Mouse (Mus musculus) forebrain, embryonic 11.5 days (tissue): ENCODE results near the gene Unk. TPM values are rescaled to one million over a fixed set of nuclear protein-coding genes. Genes with fewer than 3 reads are reported as not detected.
A peak's percentile ranks its signal among the peaks of the same experiment; 100 is the strongest.

Experiments
- ATAC-seq: fragments of 200-750 bp; cut with Nextera tagmentation; replicated peaks from 2 replicates; pipeline ENCODE4 v1.8.0; 2017; ENCODE audit warnings: moderate TSS enrichment; ENCODE audit not compliant: low FRiP score
- DNase-seq: peaks from one replicate; pipeline ENCODE4 v3.0.0-alpha.2; 2017; ENCODE audit warnings: low spot score
- H3K27ac ChIP-seq: fragments of 300-500 bp; sonication (generic); 2 replicates; pipeline ENCODE4 v1.5.1; 2014; ENCODE audit warnings: low read depth, low read length
- H3K27me3 ChIP-seq: fragments of 300-500 bp; sonication (generic); 2 replicates; pipeline ENCODE4 v1.6.1; 2014; ENCODE audit warnings: mild to moderate bottlenecking, low read length, mixed read lengths; ENCODE audit not compliant: control insufficient read depth, insufficient read depth
- H3K36me3 ChIP-seq: fragments of 300-500 bp; sonication (generic); 2 replicates; pipeline ENCODE4 v1.6.1; 2014; ENCODE audit warnings: mild to moderate bottlenecking, low read length, moderate library complexity, mixed read lengths; ENCODE audit not compliant: control insufficient read depth, insufficient read depth
- H3K4me1 ChIP-seq: fragments of 300-500 bp; sonication (generic); replicated peaks from 2 replicates; pipeline ENCODE4 v1.6.1; 2014; ENCODE audit warnings: low read length, mixed read lengths; ENCODE audit not compliant: control insufficient read depth, insufficient read depth
- H3K4me2 ChIP-seq: fragments of 300-500 bp; sonication (generic); 2 replicates; pipeline ENCODE4 v1.6.1; 2014; ENCODE audit warnings: low read depth, mild to moderate bottlenecking, low read length, moderate library complexity, mixed read lengths; ENCODE audit not compliant: severe bottlenecking
- H3K4me3 ChIP-seq: fragments of 300-500 bp; sonication (generic); 2 replicates; pipeline ENCODE4 v1.5.1; 2014; ENCODE audit warnings: low read depth, low read length
- H3K9ac ChIP-seq: fragments of 300-500 bp; sonication (generic); 2 replicates; pipeline ENCODE4 v1.6.1; 2014; ENCODE audit warnings: low read length
- H3K9me3 ChIP-seq: fragments of 300-500 bp; sonication (generic); 2 replicates; pipeline ENCODE4 v1.6.1; 2016; ENCODE audit warnings: low read length, mixed read lengths; ENCODE audit not compliant: control insufficient read depth
- WGBS: fragments of 180-500 bp; shearing (Covaris S2); extraction: QIAGEN DNeasy Blood & Tissue Kit; methylation state at CpG from one replicate; pipeline ENCODE4 v1.1.7; 2014; 5-methylcytosine and 5-hydroxymethylcytosine counted together
- polyA plus RNA-seq: library from polyadenylated mRNA; unstranded; fragments of >200 nt; fragmentation: Nextera tagmentation; extraction: Ambion mirVana; gene quantifications from 2 replicates; pipeline ENCODE4 v1.2.1, GENCODE M21; 2014

The Unk gene
- polyA plus RNA-seq, 1 experiment from 2014 or later = 48.5 TPM

DNA sequence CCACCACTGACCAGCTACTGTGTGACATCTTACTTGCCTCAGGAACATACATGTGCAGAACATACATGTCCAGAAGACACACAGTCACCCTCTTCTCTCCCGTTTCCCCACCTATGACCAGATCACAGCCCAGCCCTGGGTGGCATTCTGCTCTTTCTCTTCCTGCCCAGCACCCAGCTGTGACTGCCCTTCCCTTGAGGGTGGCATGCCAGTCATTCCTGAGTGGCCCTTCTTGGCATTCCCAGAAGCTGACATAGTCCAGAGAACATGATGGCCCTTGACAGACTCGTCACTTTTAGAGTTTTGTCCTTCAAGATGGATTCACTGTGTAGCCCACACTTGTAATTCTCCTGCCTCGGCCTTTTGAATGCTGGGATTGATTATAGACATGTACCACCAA is 42.5 kb downstream of the Unk start:
- WGBS = 85% methylated on average over 3 of the region's 3 CpGs
- Histone ChIP-seq H3K4me2 (no peak overlapping the region), H3K9ac (no peak overlapping the region), H3K36me3 (no peaks in the 10 kb centered on the region), H3K9me3 (no peaks in the 10 kb centered on the region), H3K4me3 (no peak overlapping the region), H3K27ac (no peak overlapping the region), H3K27me3 (no peaks in the 10 kb centered on the region), H3K4me1 (no peaks in the 10 kb centered on the region)
- ATAC-seq = no peak
- no peak for DNase-seq

DNA sequence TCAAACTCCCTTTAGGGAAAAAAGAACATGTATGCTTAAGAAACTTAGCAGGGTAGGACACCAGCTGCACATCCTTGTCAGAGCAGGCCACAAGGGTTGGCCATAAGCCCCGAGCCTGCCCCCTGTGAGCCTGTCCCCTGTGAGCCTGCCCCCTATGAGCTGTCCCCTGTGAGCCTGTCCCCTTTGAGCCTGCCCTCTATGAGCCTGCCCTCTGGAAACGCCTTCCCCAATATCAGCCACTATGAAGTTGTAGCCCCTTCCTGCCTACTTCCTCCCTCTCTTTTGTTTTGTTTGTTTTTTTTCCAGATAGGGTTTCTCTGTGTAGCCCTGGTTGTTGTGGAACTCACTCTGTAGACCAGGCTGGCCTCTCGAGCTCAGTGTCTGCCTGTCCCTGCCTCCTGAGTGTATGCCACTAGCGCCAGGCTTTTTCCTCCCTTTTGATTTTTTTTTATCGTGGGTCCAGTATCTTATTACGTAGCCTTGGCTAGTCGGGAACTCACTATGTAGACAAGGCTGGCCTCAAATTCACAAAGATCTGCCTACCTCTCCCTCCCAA is 44.4 kb downstream of the Unk start:
- ATAC-seq (no peak), DNase-seq (no peak)
- Histone ChIP-seq H3K4me2 (no peak overlapping the region), H3K36me3 (no peaks in the 10 kb centered on the region; the same call in 1 of the 2 replicates), H3K9ac (no peak overlapping the region), H3K9me3 (no peaks in the 10 kb centered on the region), H3K4me3 (no peak overlapping the region), H3K27me3 (no peaks in the 10 kb centered on the region), H3K4me1 (peaks cover 8% of the 10 kb centered on the region), H3K27ac (no peak overlapping the region)
- 62% methylated on average over 7 of the region's 7 CpGs for WGBS

DNA sequence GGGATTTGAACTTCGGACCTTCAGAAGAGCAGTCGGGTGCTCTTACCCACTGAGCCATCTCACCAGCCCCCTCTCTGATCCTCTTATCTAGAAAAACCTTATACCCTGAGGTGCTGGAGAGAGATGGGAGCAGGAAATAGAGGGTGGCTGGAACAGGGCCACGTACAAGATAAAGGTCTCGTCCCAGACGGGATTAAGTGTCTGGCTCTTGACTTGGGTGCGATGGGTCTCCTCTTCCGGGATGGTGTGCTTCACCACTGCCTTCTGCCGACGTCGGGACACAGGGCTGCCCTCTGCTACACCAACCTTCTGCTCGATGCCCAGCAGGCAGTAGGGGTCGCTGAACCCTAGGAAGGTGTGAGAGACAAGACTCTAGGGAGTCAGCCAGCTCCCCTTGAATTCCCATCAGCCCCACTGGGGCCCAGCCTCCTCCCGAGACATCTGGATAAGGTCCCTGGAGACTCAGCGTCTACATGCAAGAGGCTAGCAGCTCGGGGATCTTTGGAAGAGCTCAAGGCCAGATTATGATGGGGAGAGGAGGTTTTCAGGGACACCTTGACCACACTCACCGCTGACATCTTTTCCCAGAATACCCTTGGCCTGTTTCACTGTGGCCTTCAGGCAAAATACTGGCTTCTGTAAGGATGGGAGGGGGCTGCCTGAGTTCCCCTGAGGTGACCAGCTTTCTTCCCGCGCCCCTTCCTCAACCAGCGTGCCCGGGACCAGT is 45.6 kb downstream of the Unk start:
- ATAC-seq (no peak), DNase-seq (no peak)
- Histone ChIP-seq H3K27me3 (no peaks in the 10 kb centered on the region), H3K4me2 (no peak overlapping the region), H3K9ac (no peak overlapping the region), H3K4me3 (no peak overlapping the region), H3K27ac (no peak overlapping the region), H3K9me3 (no peaks in the 10 kb centered on the region), H3K4me1 (peaks cover 8% of the 10 kb centered on the region), H3K36me3 (peaks cover 6% of the 10 kb centered on the region)
- 58% methylated on average over 20 of the region's 20 CpGs for WGBS

DNA sequence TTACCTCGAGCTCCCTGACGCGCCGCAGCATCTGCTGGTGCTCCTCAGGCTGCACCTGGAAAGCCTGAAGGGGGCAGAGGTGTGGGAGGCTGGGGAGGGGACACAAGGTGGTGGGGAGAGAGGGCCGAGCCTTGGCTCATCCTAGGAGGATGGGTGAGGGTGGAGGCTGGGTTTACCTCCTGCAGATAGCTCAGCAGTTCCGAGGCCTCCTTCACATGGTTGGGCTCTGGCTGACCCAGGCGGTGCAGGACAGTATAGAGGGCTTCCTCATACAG is 46.1 kb downstream of the Unk start:
- H3K4me2 ChIP-seq = no peak overlapping the region
- peaks cover 8% of the 10 kb centered on the region for H3K4me1 ChIP-seq
- H3K27me3 ChIP-seq = no peaks in the 10 kb centered on the region
- ATAC-seq = no peak
- WGBS = 65% methylated on average over 7 of the region's 7 CpGs
- peaks cover 6% of the 10 kb centered on the region for H3K36me3 ChIP-seq
- no peak overlapping the region for H3K9ac ChIP-seq
- H3K4me3 ChIP-seq = no peak overlapping the region
- no peak for DNase-seq
- no peaks in the 10 kb centered on the region for H3K9me3 ChIP-seq
- H3K27ac ChIP-seq = no peak overlapping the region

DNA sequence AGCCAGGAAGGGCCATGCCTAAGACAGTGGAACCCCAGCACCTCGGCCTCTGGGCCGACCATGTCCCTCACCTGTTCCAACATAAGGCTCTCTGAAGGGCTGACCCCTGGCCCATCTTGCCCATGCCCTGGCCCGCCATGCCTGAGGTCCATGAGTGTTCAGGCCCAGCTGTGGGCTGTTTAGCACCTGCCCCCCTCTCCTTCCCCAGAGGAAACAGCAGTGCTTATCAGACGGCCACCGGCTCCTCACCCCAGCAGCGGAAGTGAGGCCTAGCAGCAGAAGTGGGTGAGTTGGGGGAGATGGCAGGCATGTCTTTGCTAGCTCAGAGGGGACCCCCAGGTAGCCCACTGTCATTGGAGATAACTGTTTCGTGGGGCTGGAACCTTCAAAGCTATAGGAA is 46.7 kb downstream of the Unk start:
- ATAC-seq (no peak), DNase-seq (no peak)
- no peaks in the 10 kb centered on the region for H3K27me3 ChIP-seq
- peaks cover 6% of the 10 kb centered on the region for H3K36me3 ChIP-seq
- H3K9ac ChIP-seq = no peak overlapping the region
- H3K4me1 ChIP-seq = peaks cover 8% of the 10 kb centered on the region
- H3K4me2 ChIP-seq = no peak overlapping the region
- no peak overlapping the region for H3K4me3 ChIP-seq
- H3K27ac ChIP-seq = no peak overlapping the region
- H3K9me3 ChIP-seq = no peaks in the 10 kb centered on the region
- 83% methylated on average over 7 of the region's 7 CpGs for WGBS

DNA sequence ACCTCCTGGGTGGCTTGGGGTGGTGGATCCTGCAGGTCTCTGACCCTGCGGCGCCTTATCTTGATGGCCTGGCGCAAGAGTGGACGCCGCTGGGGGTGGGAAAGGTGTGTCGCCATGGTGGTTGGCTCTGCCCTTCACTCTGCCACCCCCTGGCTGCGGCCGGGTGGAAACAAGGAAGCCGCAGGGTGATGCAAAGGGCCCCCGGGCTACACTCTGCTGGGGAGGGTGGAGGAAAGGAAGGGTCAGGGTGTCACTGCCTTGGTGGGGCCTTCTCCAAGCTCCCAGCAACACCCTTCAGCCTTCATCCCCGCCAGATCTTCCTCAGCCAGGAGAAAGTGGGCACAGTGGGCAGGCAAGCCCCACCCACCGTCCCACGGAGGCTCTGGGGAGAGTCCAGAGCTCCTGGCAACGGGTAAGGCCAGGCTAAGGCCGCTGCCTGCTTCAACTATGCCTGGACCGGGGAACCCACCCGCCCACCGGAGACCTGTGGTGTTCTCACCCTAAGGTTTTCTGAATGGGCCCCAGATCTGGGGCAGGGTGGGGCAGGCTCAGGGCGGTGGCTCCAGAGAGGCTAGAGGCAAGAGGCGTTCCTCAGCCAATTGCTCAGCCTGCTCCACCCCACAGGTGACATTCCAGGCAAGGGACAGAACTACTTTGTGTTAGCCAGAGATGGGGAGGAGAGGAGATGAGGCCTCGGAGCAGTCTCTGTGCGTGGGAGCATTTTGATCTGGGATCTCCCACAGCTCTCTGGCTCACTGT is 47.5 kb downstream of the Unk start, which contains the start of gene Unc13d:
TSS of gene Unc13d (minus strand) at position 516 of the 759 bp plus-strand sequence.
- peak within 1 kb of the TSS; percentile 18 for H3K27ac ChIP-seq
- peak within 1 kb of the TSS; percentile 23 for H3K9ac ChIP-seq
- H3K4me2 ChIP-seq = peak within 1 kb of the TSS; percentile 46
- H3K36me3 ChIP-seq = peaks cover 9% of the 10 kb centered on the region
- WGBS = 71% methylated on average over 21 of the region's 22 CpGs
- no peaks in the 10 kb centered on the region for H3K9me3 ChIP-seq
- DNase-seq (no peak), ATAC-seq (0 out of 2 replicates have a peak, but pooled peaks have one; percentile 25)
- no peaks in the 10 kb centered on the region for H3K27me3 ChIP-seq
- peaks cover 8% of the 10 kb centered on the region for H3K4me1 ChIP-seq
- H3K4me3 ChIP-seq = peak within 1 kb of the TSS; percentile 13; the same call in 1 of the 2 replicates

DNA sequence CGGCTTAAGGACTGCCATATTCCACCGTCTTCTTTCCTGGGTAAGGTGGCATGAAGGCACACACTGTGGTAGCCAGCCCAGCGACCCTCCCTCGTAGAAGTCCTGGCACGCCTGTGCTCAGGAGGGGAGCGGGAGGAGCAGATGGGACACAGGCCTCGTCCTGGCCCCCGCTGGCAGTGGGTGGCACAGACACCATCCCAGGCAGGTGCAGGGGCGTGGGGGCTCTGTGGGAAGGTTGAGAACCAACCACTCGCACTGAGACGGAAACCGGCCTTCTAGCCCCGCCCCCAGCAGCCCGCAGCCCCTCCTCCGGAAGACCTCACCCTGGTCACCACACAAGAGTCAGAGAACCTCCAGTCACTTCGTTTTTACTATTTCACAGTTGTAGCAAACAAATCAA is 48.1 kb downstream of the Unk start:
- Histone ChIP-seq H3K9me3 (no peaks in the 10 kb centered on the region), H3K36me3 (peaks cover 12% of the 10 kb centered on the region), H3K9ac (peak overlapping the region; percentile 23; the same call in 1 of the 2 replicates), H3K4me2 (peak overlapping the region; percentile 46), H3K27ac (peak overlapping the region; percentile 13; the same call in 1 of the 2 replicates), H3K4me1 (peaks cover 8% of the 10 kb centered on the region), H3K27me3 (no peaks in the 10 kb centered on the region), H3K4me3 (peak overlapping the region; percentile 13; the same call in 1 of the 2 replicates)
- 8% methylated on average over 16 of the region's 16 CpGs for WGBS
- ATAC-seq (peak; percentile 37; the same call in 1 of the 2 replicates), DNase-seq (peak; percentile 70)

DNA sequence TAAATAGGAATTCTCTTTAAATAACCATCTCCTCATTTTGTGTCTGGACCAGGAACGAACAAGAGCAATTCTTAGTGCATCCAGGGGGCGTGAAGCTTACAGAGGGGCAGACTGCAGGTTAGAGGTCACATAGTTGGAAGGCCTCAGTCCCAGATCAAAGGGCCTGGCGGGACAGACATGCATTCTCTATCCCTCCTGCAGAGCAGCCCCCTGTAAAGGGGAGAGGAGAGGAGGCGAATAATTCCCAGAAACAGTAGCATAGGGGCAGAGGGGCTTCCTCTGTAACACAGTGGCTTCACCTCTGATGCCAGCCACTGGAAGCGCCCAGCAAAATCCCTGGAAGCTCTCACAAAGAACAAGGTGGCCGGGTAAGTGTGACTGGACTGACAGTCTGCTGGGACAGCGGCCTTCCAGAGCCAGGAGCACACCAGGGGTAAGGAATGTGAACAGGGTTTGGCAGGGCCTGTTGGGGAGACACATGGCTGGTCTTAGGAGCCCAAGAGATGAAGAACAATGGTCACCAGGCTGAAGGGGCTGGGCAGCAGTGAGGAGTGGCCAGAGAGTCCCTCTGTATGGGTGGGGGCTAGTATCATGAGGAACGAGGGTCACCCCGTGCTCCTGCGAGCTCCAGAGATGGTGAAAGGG is 48.7 kb downstream of the Unk start:
- H3K4me3 ChIP-seq = no peak overlapping the region
- WGBS = 30% methylated on average over 10 of the region's 10 CpGs
- H3K36me3 ChIP-seq = peaks cover 13% of the 10 kb centered on the region
- peaks cover 8% of the 10 kb centered on the region for H3K4me1 ChIP-seq
- DNase-seq (no peak), ATAC-seq (no peak)
- H3K4me2 ChIP-seq = peak overlapping the region; percentile 46; the same call in 1 of the 2 replicates
- peak overlapping the region; percentile 8; the same call in 1 of the 2 replicates for H3K27ac ChIP-seq
- H3K9me3 ChIP-seq = no peaks in the 10 kb centered on the region
- no peaks in the 10 kb centered on the region for H3K27me3 ChIP-seq
- H3K9ac ChIP-seq = no peak overlapping the region; the same call in 1 of the 2 replicates
